Mouse (Mus musculus): ENCODE data around the gene Thsd7b. TPM values are rescaled to one million over a fixed set of nuclear protein-coding genes. Genes with fewer than 3 reads are reported as not detected.

The Thsd7b gene
- total and polyA plus RNA-seq, 3 experiments = 0.08 to 0.23 (median 0.12) TPM

DNA sequence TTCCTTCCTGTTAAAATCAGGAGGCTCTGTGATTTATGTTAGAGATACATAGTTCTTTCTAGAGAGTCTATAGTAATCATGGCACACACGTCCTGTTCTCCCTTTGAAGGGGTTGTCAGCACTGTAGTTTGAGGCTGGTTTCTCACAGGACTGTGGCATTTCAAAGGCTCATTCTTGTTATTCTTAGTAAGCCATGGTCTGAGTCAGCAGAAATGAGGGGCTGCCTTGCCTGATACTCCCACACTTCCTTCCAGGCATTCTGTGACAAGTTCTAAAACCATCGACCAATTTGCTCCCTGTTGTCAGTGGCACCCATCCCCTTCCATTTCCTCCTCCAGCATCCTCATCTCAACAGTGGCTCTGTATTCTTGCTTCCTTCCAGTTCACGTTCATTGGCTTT is 384.9 kb downstream of the Thsd7b start:
- Histone ChIP-seq H3K36me3 (ENCODE audit: control insufficient read depth, insufficient read depth, low read length) (no peaks in the 10 kb centered on the region), H3K4me3 (no peak overlapping the region), H3K79me2 (replicated peaks; ENCODE audit: control insufficient read depth, insufficient read depth, low read length) (no peaks in the 10 kb centered on the region), H3K9ac (ENCODE audit: low read depth, low read length) (no peak overlapping the region), H3K27me3 (ENCODE audit: control insufficient read depth, insufficient read depth, low read length) (no peaks in the 10 kb centered on the region), H3K4me1 (ENCODE audit: control insufficient read depth, insufficient read depth, low read length) (no peaks in the 10 kb centered on the region), H3K27ac (no peak overlapping the region)
- no peak for DNase-seq
- TF ChIP-seq CTCF (IDR thresholded peaks at IDR 0.05) = no peak
- no peak for TF ChIP-seq EP300 (IDR thresholded peaks at IDR 0.05; ENCODE audit: insufficient read depth, low read depth, low read length)
- TF ChIP-seq POLR2A (IDR thresholded peaks at IDR 0.05; ENCODE audit: insufficient read depth, low read depth, low read length) = no peak
- WGBS = 18% methylated on average over 3 of the region's 3 CpGs
- intact Hi-C loops (cut with DNase I) = no loop called here

DNA sequence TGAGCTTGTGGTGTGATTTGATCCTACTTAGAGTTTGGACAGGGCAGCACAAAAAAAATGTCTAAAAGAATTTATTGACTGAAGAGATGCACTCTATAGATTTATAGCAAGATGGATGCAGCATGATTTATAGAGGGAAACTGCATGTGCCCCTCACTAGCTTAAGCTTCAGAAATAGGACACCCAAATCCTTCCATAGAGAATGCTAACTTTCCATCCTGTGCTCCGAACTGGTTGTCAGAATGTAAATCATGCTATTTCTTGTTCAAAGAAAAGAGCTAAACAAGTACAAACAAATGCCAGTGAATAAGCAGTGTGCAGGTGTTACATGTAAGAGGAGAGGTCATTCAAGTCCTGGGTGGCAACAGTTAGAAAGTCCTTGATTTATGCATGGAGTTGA is 402.8 kb downstream of the Thsd7b start:
- H3K27ac ChIP-seq = no peak overlapping the region
- no peaks in the 10 kb centered on the region for H3K36me3 ChIP-seq (ENCODE audit: control insufficient read depth, insufficient read depth, low read length)
- WGBS = 69% methylated on average over 1 of the region's 1 CpGs
- H3K4me3 ChIP-seq = no peak overlapping the region
- no peaks in the 10 kb centered on the region for H3K27me3 ChIP-seq (ENCODE audit: control insufficient read depth, insufficient read depth, low read length)
- intact Hi-C loops (cut with DNase I) = no loop called here
- TF ChIP-seq EP300 (IDR thresholded peaks at IDR 0.05; ENCODE audit: insufficient read depth, low read depth, low read length) (no peak), POLR2A (IDR thresholded peaks at IDR 0.05; ENCODE audit: insufficient read depth, low read depth, low read length) (no peak), CTCF (IDR thresholded peaks at IDR 0.05) (no peak)
- H3K79me2 ChIP-seq (replicated peaks; ENCODE audit: control insufficient read depth, insufficient read depth, low read length) = no peaks in the 10 kb centered on the region
- DNase-seq = no peak
- no peaks in the 10 kb centered on the region for H3K4me1 ChIP-seq (ENCODE audit: control insufficient read depth, insufficient read depth, low read length)
- H3K9ac ChIP-seq (ENCODE audit: low read depth, low read length) = no peak overlapping the region

DNA sequence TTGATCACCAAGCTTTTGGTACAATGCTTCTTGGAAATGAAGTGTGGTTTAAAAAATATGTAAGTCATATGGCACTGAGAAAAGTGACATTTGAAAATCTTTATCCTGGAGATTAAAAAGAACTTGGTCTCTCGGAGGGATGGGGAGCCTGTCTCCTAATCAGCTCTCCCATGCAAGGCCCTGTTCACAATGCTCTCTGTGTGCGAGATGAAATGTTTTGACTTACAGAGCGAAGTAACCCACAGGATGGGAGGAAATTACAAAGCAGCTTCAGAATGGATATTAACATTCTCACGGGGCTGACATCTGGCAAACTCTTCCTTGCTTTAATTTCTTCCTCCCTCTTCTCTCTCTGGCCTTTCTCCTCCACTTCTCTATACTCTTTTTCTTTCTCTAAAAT is 405.7 kb downstream of the Thsd7b start:
- Histone ChIP-seq H3K36me3 (ENCODE audit: control insufficient read depth, insufficient read depth, low read length) (no peaks in the 10 kb centered on the region), H3K27ac (no peak overlapping the region), H3K79me2 (replicated peaks; ENCODE audit: control insufficient read depth, insufficient read depth, low read length) (no peaks in the 10 kb centered on the region), H3K27me3 (ENCODE audit: control insufficient read depth, insufficient read depth, low read length) (no peaks in the 10 kb centered on the region), H3K4me1 (ENCODE audit: control insufficient read depth, insufficient read depth, low read length) (no peaks in the 10 kb centered on the region), H3K4me3 (no peak overlapping the region), H3K9ac (ENCODE audit: low read depth, low read length) (no peak overlapping the region)
- TF ChIP-seq EP300 (IDR thresholded peaks at IDR 0.05; ENCODE audit: insufficient read depth, low read depth, low read length) = no peak
- no peak for TF ChIP-seq CTCF (IDR thresholded peaks at IDR 0.05)
- TF ChIP-seq POLR2A (IDR thresholded peaks at IDR 0.05; ENCODE audit: insufficient read depth, low read depth, low read length) = no peak
- 47% methylated on average over 4 of the region's 4 CpGs for WGBS
- intact Hi-C loops (cut with DNase I) = no loop called here
- no peak for DNase-seq

DNA sequence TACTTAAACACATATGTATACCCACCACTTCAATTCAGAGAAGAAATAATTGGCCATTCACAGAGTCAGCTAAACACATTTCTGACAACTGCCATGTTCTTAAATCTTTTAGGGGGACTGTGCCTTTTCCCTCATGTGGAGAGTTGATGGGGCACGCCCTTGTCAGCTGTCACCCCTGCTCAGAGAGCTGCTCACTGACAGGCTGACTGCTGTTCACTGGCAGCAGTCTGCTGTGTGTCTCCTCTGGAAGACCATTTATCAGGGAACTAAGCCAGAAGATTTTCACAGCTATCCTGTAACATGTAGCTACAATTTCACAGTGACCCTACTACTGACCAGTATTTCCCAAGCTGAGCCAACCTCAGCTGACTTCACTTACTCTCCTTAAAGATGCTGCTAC is 432.6 kb downstream of the Thsd7b start:
- H3K36me3 ChIP-seq (ENCODE audit: control insufficient read depth, insufficient read depth, low read length) = no peaks in the 10 kb centered on the region
- intact Hi-C loops (cut with DNase I) = no loop called here
- no peaks in the 10 kb centered on the region for H3K79me2 ChIP-seq (replicated peaks; ENCODE audit: control insufficient read depth, insufficient read depth, low read length)

DNA sequence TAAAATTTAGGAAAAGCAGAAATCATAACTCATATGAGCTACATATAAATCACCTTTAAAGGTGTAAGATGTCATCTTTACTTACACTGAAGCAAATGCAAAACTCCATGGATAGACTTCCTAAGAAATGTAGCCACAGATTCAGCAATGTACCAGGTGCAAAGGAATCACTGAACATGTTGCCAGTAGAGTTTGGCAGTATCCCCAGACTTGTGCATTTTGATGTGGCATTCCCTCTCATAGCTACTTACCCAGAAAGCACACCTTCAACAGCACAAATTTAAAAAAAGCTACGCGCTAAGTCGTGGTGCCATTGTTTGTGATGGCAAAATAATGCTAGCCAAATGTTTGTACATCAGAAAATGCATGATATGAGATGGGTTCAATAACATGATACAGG is 439.6 kb downstream of the Thsd7b start:
- H3K27me3 ChIP-seq (ENCODE audit: control insufficient read depth, insufficient read depth, low read length) = no peaks in the 10 kb centered on the region
- WGBS = 85% methylated on average over 3 of the region's 3 CpGs
- H3K27ac ChIP-seq = no peak overlapping the region
- intact Hi-C loops (cut with DNase I) = no loop called here
- no peak for DNase-seq
- H3K9ac ChIP-seq (ENCODE audit: low read depth, low read length) = no peak overlapping the region
- H3K4me3 ChIP-seq = no peak overlapping the region
- TF ChIP-seq CTCF (IDR thresholded peaks at IDR 0.05) (no peak), EP300 (IDR thresholded peaks at IDR 0.05; ENCODE audit: insufficient read depth, low read depth, low read length) (no peak), POLR2A (IDR thresholded peaks at IDR 0.05; ENCODE audit: insufficient read depth, low read depth, low read length) (no peak)
- no peaks in the 10 kb centered on the region for H3K4me1 ChIP-seq (ENCODE audit: control insufficient read depth, insufficient read depth, low read length)
- no peaks in the 10 kb centered on the region for H3K79me2 ChIP-seq (replicated peaks; ENCODE audit: control insufficient read depth, insufficient read depth, low read length)
- H3K36me3 ChIP-seq (ENCODE audit: control insufficient read depth, insufficient read depth, low read length) = no peaks in the 10 kb centered on the region

More for the DNA sequence above, 432.6 kb downstream of the Thsd7b start:
- no peak for TF ChIP-seq EP300 (IDR thresholded peaks at IDR 0.05; ENCODE audit: insufficient read depth, low read depth, low read length)
- no peak for TF ChIP-seq CTCF (IDR thresholded peaks at IDR 0.05)
- no peak for TF ChIP-seq POLR2A (IDR thresholded peaks at IDR 0.05; ENCODE audit: insufficient read depth, low read depth, low read length)
- Histone ChIP-seq H3K4me1 (ENCODE audit: control insufficient read depth, insufficient read depth, low read length) (no peaks in the 10 kb centered on the region), H3K4me3 (no peak overlapping the region), H3K9ac (ENCODE audit: low read depth, low read length) (no peak overlapping the region), H3K27me3 (ENCODE audit: control insufficient read depth, insufficient read depth, low read length) (no peaks in the 10 kb centered on the region), H3K27ac (no peak overlapping the region)
- no peak for DNase-seq
- WGBS = 67% methylated on average over 1 of the region's 1 CpGs

DNA sequence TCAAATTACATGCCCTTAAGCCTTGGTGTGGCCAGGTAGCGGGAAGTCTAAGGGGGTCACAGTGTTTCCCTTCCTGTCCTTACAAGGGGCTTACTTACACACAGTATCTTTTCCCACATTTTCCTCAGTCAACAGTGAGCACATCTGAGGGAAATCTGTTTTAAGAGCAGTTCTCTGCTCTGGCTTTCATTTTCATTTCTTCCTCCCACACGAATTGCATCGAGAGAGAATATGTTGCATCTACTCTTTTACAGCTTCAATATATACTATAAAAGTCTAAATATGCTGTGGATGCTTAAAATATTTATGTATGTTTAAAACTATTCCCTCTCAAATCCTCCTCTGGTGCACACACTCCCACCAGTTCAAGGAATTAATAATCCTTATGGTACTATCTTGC is 440.5 kb downstream of the Thsd7b start:
- no peak overlapping the region for H3K27ac ChIP-seq
- DNase-seq = no peak
- intact Hi-C loops (cut with DNase I) = no loop called here
- 84% methylated on average over 3 of the region's 3 CpGs for WGBS
- no peaks in the 10 kb centered on the region for H3K36me3 ChIP-seq (ENCODE audit: control insufficient read depth, insufficient read depth, low read length)
- no peak overlapping the region for H3K9ac ChIP-seq (ENCODE audit: low read depth, low read length)
- H3K4me1 ChIP-seq (ENCODE audit: control insufficient read depth, insufficient read depth, low read length) = no peaks in the 10 kb centered on the region
- H3K27me3 ChIP-seq (ENCODE audit: control insufficient read depth, insufficient read depth, low read length) = no peaks in the 10 kb centered on the region
- TF ChIP-seq CTCF (IDR thresholded peaks at IDR 0.05) (no peak), POLR2A (IDR thresholded peaks at IDR 0.05; ENCODE audit: insufficient read depth, low read depth, low read length) (no peak), EP300 (IDR thresholded peaks at IDR 0.05; ENCODE audit: insufficient read depth, low read depth, low read length) (no peak)
- no peak overlapping the region for H3K4me3 ChIP-seq
- no peaks in the 10 kb centered on the region for H3K79me2 ChIP-seq (replicated peaks; ENCODE audit: control insufficient read depth, insufficient read depth, low read length)
